Mouse (Mus musculus): ENCODE results near the gene Gm17428.

- TF ChIP-seq POLR2A (IDR thresholded peaks at IDR 0.05; ENCODE audit: borderline replicate concordance, extremely low read depth, low read depth, low read length) = no peak
- peak; percentile 62 for TF ChIP-seq CTCF (IDR thresholded peaks at IDR 0.05; ENCODE audit: insufficient read depth, low read length)
Observed at GRCm38 (mm10) chr14:55024236-55024635, 47.5 kb downstream of the Gm17428 start.
